Mouse (Mus musculus): ENCODE results near the gene Mob1a.

Gene Mob1a

GRCm38 (mm10) chr6:83385569-83386090 lies 59.8 kb downstream of the Mob1a start:
- no peak for DNase-seq (ENCODE audit: low spot score in 2 of 2)

- no peak for DNase-seq (ENCODE audit: low spot score in 2 of 2)
Observed at GRCm38 (mm10) chr6:83392166-83392780, 66.5 kb downstream of the Mob1a start.

All from spleen, postnatal 4 days (tissue).